Mouse (Mus musculus): ENCODE data around the gene Dusp28. TPM values are rescaled to one million over a fixed set of nuclear protein-coding genes. Genes with fewer than 3 reads are reported as not detected.

Dusp28 gene
- polyA plus RNA-seq, 1 experiment, result 29.9 TPM

- 59% methylated on average over 4 of the region's 4 CpGs for WGBS
- Histone ChIP-seq H3K27ac (ENCODE audit: insufficient read depth, low read depth, low read length) (peak overlapping the region; percentile 97), H3K36me3 (ENCODE audit: control insufficient read depth, insufficient read depth, low read length) (peaks cover 4% of the 10 kb centered on the region), H3K27me3 (ENCODE audit: control insufficient read depth, insufficient read depth, low read length) (no peaks in the 10 kb centered on the region), H3K4me3 (ENCODE audit: low read depth, low read length) (peak overlapping the region; percentile 74), H3K4me1 (ENCODE audit: control insufficient read depth, insufficient read depth, insufficient read length, low read length) (peaks cover 33% of the 10 kb centered on the region)
- TF ChIP-seq CTCF (IDR thresholded peaks at IDR 0.05; ENCODE audit: extremely low read depth, insufficient read length, insufficient replicate concordance, low read depth, low read length) (no peak), POLR2A (IDR thresholded peaks at IDR 0.05; ENCODE audit: low read depth, low read length) (no peak)
Observed at GRCm38 (mm10) chr1:92933611-92934010, 26.8 kb downstream of the Dusp28 start.

- Histone ChIP-seq H3K36me3 (ENCODE audit: control insufficient read depth, insufficient read depth, low read length) (peaks cover 6% of the 10 kb centered on the region), H3K27me3 (ENCODE audit: control insufficient read depth, insufficient read depth, low read length) (no peaks in the 10 kb centered on the region), H3K27ac (ENCODE audit: insufficient read depth, low read depth, low read length) (peak within 1 kb of the TSS; percentile 97), H3K4me3 (ENCODE audit: low read depth, low read length) (peak within 1 kb of the TSS; percentile 74), H3K4me1 (ENCODE audit: control insufficient read depth, insufficient read depth, insufficient read length, low read length) (peaks cover 33% of the 10 kb centered on the region)
- under 1% methylated on average over 45 of the region's 45 CpGs for WGBS
- TF ChIP-seq CTCF (IDR thresholded peaks at IDR 0.05; ENCODE audit: extremely low read depth, insufficient read length, insufficient replicate concordance, low read depth, low read length), result peak; percentile 3; the same call in 1 of the 2 replicates
- peak; percentile 73 for TF ChIP-seq POLR2A (IDR thresholded peaks at IDR 0.05; ENCODE audit: low read depth, low read length)
Observed at GRCm38 (mm10) chr1:92934182-92934827, 27.5 kb downstream of the Dusp28 start, which contains the start of gene Capn10. Gene Capn10, plus strand, starts transcription at chr1:92934376.

- no peak for TF ChIP-seq POLR2A (IDR thresholded peaks at IDR 0.05; ENCODE audit: low read depth, low read length)
- TF ChIP-seq CTCF (IDR thresholded peaks at IDR 0.05; ENCODE audit: extremely low read depth, insufficient read length, insufficient replicate concordance, low read depth, low read length), result no peak
Observed at GRCm38 (mm10) chr1:92935054-92935962, 28.5 kb downstream of the Dusp28 start.

GRCm38 (mm10) chr1:92935977-92936376, 29.2 kb downstream of the Dusp28 start:
- H3K4me1 ChIP-seq (ENCODE audit: control insufficient read depth, insufficient read depth, insufficient read length, low read length), result peaks cover 30% of the 10 kb centered on the region
- TF ChIP-seq CTCF (IDR thresholded peaks at IDR 0.05; ENCODE audit: extremely low read depth, insufficient read length, insufficient replicate concordance, low read depth, low read length), result no peak
- TF ChIP-seq POLR2A (IDR thresholded peaks at IDR 0.05; ENCODE audit: low read depth, low read length), result no peak
- H3K27ac ChIP-seq (ENCODE audit: insufficient read depth, low read depth, low read length), result no peak overlapping the region
- H3K27me3 ChIP-seq (ENCODE audit: control insufficient read depth, insufficient read depth, low read length), result no peaks in the 10 kb centered on the region
- peaks cover 18% of the 10 kb centered on the region for H3K36me3 ChIP-seq (ENCODE audit: control insufficient read depth, insufficient read depth, low read length)
- WGBS, result 19% methylated on average over 2 of the region's 2 CpGs
- H3K4me3 ChIP-seq (ENCODE audit: low read depth, low read length), result no peak overlapping the region

More at GRCm38 (mm10) chr1:92935054-92935962, 28.5 kb downstream of the Dusp28 start:
- peak overlapping the region; percentile 97 for H3K27ac ChIP-seq (ENCODE audit: insufficient read depth, low read depth, low read length)
- 5% methylated on average over 10 of the region's 10 CpGs for WGBS
- peaks cover 32% of the 10 kb centered on the region for H3K4me1 ChIP-seq (ENCODE audit: control insufficient read depth, insufficient read depth, insufficient read length, low read length)
- H3K4me3 ChIP-seq (ENCODE audit: low read depth, low read length), result peak overlapping the region; percentile 74
- peaks cover 16% of the 10 kb centered on the region for H3K36me3 ChIP-seq (ENCODE audit: control insufficient read depth, insufficient read depth, low read length)
- H3K27me3 ChIP-seq (ENCODE audit: control insufficient read depth, insufficient read depth, low read length), result no peaks in the 10 kb centered on the region

GRCm38 (mm10) chr1:92936467-92936866, 29.7 kb downstream of the Dusp28 start:
- no peak for TF ChIP-seq POLR2A (IDR thresholded peaks at IDR 0.05; ENCODE audit: low read depth, low read length)
- TF ChIP-seq CTCF (IDR thresholded peaks at IDR 0.05; ENCODE audit: extremely low read depth, insufficient read length, insufficient replicate concordance, low read depth, low read length), result no peak
- 66% methylated on average over 3 of the region's 3 CpGs for WGBS
- H3K27ac ChIP-seq (ENCODE audit: insufficient read depth, low read depth, low read length), result no peak overlapping the region
- H3K27me3 ChIP-seq (ENCODE audit: control insufficient read depth, insufficient read depth, low read length), result no peaks in the 10 kb centered on the region
- peaks cover 21% of the 10 kb centered on the region for H3K36me3 ChIP-seq (ENCODE audit: control insufficient read depth, insufficient read depth, low read length)
- H3K4me3 ChIP-seq (ENCODE audit: low read depth, low read length), result no peak overlapping the region
- peaks cover 30% of the 10 kb centered on the region for H3K4me1 ChIP-seq (ENCODE audit: control insufficient read depth, insufficient read depth, insufficient read length, low read length)

- Histone ChIP-seq H3K36me3 (ENCODE audit: control insufficient read depth, insufficient read depth, low read length) (peaks cover 28% of the 10 kb centered on the region), H3K27ac (ENCODE audit: insufficient read depth, low read depth, low read length) (peak overlapping the region; percentile 65), H3K27me3 (ENCODE audit: control insufficient read depth, insufficient read depth, low read length) (no peaks in the 10 kb centered on the region), H3K4me3 (ENCODE audit: low read depth, low read length) (no peak overlapping the region), H3K4me1 (ENCODE audit: control insufficient read depth, insufficient read depth, insufficient read length, low read length) (peaks cover 25% of the 10 kb centered on the region)
- 36% methylated on average over 3 of the region's 3 CpGs for WGBS
- TF ChIP-seq CTCF (IDR thresholded peaks at IDR 0.05; ENCODE audit: extremely low read depth, insufficient read length, insufficient replicate concordance, low read depth, low read length) (no peak), POLR2A (IDR thresholded peaks at IDR 0.05; ENCODE audit: low read depth, low read length) (no peak)
Observed at GRCm38 (mm10) chr1:92937797-92938196, 31.0 kb downstream of the Dusp28 start.

- H3K4me1 ChIP-seq (ENCODE audit: control insufficient read depth, insufficient read depth, insufficient read length, low read length), result peaks cover 20% of the 10 kb centered on the region
- H3K36me3 ChIP-seq (ENCODE audit: control insufficient read depth, insufficient read depth, low read length), result peaks cover 40% of the 10 kb centered on the region
- H3K27me3 ChIP-seq (ENCODE audit: control insufficient read depth, insufficient read depth, low read length), result no peaks in the 10 kb centered on the region
- 96% methylated on average over 4 of the region's 4 CpGs for WGBS
- TF ChIP-seq CTCF (IDR thresholded peaks at IDR 0.05; ENCODE audit: extremely low read depth, insufficient read length, insufficient replicate concordance, low read depth, low read length), result no peak
- TF ChIP-seq POLR2A (IDR thresholded peaks at IDR 0.05; ENCODE audit: low read depth, low read length), result no peak
- H3K27ac ChIP-seq (ENCODE audit: insufficient read depth, low read depth, low read length), result no peak overlapping the region
- no peak overlapping the region for H3K4me3 ChIP-seq (ENCODE audit: low read depth, low read length)
Observed at GRCm38 (mm10) chr1:92939746-92940145, 33.0 kb downstream of the Dusp28 start.

All from small intestine, adult 2 months (tissue).